Mouse (Mus musculus) MEL (cell line): ENCODE results near the gene Scnm1. TPM values are rescaled to one million over a fixed set of nuclear protein-coding genes. Genes with fewer than 3 reads are reported as not detected.

Experiments
- DNase-seq: peaks from one replicate; pipeline ENCODE4 v3.0.0; 2011; ENCODE audit warnings: low read depth, low spot score
- H3K27ac ChIP-seq: 2 replicates; pipeline ENCODE4 v1.5.1; 2012; ENCODE audit warnings: low read depth, mild to moderate bottlenecking, control low read depth, low read length, moderate library complexity; ENCODE audit not compliant: control insufficient read depth
- H3K27me3 ChIP-seq, 2 experiments: fragments of 150-350 bp in 1 of 2; sonication (generic) in 1 of 2; 2 replicates each; pipeline ENCODE4 v1.6.1; 2012; ENCODE audit warnings: low read length in 2 of 2, mild to moderate bottlenecking in 2 of 2, improper control_type of control experiment in 1 of 2, moderate library complexity in 1 of 2; ENCODE audit not compliant: insufficient read depth in 2 of 2, control insufficient read depth in 1 of 2
- H3K36me3 ChIP-seq, 2 experiments: 2 replicates each; pipeline ENCODE4 v1.6.1; 2012 to 2014; ENCODE audit warnings: low read length in 2 of 2, improper control_type of control experiment in 1 of 2, inconsistent platforms in 1 of 2, mild to moderate bottlenecking in 1 of 2; ENCODE audit not compliant: insufficient read depth in 2 of 2, control insufficient read depth in 1 of 2
- H3K4me1 ChIP-seq, 2 experiments: fragments of 150-350 bp in 1 of 2; sonication (generic) in 1 of 2; 2 replicates each; pipeline ENCODE4 v1.6.1; 2012; ENCODE audit warnings: low read length in 2 of 2, improper control_type of control experiment in 1 of 2, mild to moderate bottlenecking in 1 of 2; ENCODE audit not compliant: insufficient read depth in 2 of 2, control insufficient read depth in 1 of 2
- H3K4me3 ChIP-seq, 2 experiments: fragments of 150-350 bp in 1 of 2; sonication (generic) in 1 of 2; 2 replicates each; pipeline ENCODE4 v1.5.1; 2012; ENCODE audit warnings: low read depth in 2 of 2, low read length in 2 of 2, mild to moderate bottlenecking in 2 of 2, moderate library complexity in 2 of 2, control low read depth in 1 of 2, improper control_type of control experiment in 1 of 2; ENCODE audit not compliant: control insufficient read depth in 1 of 2, insufficient read depth in 1 of 2
- H3K79me2 ChIP-seq: 2 replicates; pipeline ENCODE4 v1.6.1; 2012; ENCODE audit warnings: mild to moderate bottlenecking, low read length, moderate library complexity; ENCODE audit not compliant: control insufficient read depth, poor library complexity, insufficient read depth
- H3K9ac ChIP-seq: 2 replicates; pipeline ENCODE4 v1.6.1; 2012; ENCODE audit warnings: low read depth, mild to moderate bottlenecking, control low read depth, low read length, moderate library complexity; ENCODE audit not compliant: control insufficient read depth, poor library complexity, severe bottlenecking
- H3K9me3 ChIP-seq: fragments of 150-350 bp; sonication (generic); replicated peaks from 2 replicates; pipeline ENCODE4 v1.6.1; 2012; ENCODE audit warnings: mild to moderate bottlenecking, low read length, improper control_type of control experiment, moderate library complexity; ENCODE audit not compliant: insufficient read depth
- CHD1 ChIP-seq: IDR thresholded peaks from 2 replicates; pipeline ENCODE4 v1.6.1; 2012; ENCODE audit warnings: low read depth, mild to moderate bottlenecking, inconsistent platforms, low read length, improper control_type of control experiment
- E2F4 ChIP-seq: IDR thresholded peaks from 2 replicates; pipeline ENCODE4 v1.6.1; 2011; ENCODE audit warnings: low read depth, low read length, improper control_type of control experiment, borderline replicate concordance
- ETS1 ChIP-seq: IDR thresholded peaks from 2 replicates; pipeline ENCODE4 v1.6.1; 2012; ENCODE audit warnings: low read depth, mild to moderate bottlenecking, inconsistent platforms, low read length, improper control_type of control experiment, moderate library complexity
- GABPA ChIP-seq: IDR thresholded peaks from 2 replicates; pipeline ENCODE4 v1.6.1; 2012; ENCODE audit warnings: low read depth, mild to moderate bottlenecking, inconsistent platforms, low read length, improper control_type of control experiment, moderate library complexity
- GATA1 ChIP-seq: IDR thresholded peaks from 2 replicates; pipeline ENCODE4 v1.6.1; 2011; ENCODE audit warnings: low read depth, low read length, improper control_type of control experiment
- HCFC1 ChIP-seq: IDR thresholded peaks from 2 replicates; pipeline ENCODE4 v1.6.1; 2012; ENCODE audit warnings: low read depth, mild to moderate bottlenecking, inconsistent platforms, low read length, improper control_type of control experiment, moderate library complexity
- MAX ChIP-seq: IDR thresholded peaks from 2 replicates; pipeline ENCODE4 v1.6.1; 2011; ENCODE audit warnings: low read length, improper control_type of control experiment
- MAZ ChIP-seq: IDR thresholded peaks from 2 replicates; pipeline ENCODE4 v1.6.1; 2012; ENCODE audit warnings: low read depth, mild to moderate bottlenecking, inconsistent platforms, low read length, improper control_type of control experiment
- MEF2A ChIP-seq: IDR thresholded peaks from 2 replicates; pipeline ENCODE4 v1.6.1; 2014; ENCODE audit warnings: low read depth, mild to moderate bottlenecking, inconsistent platforms, low read length, improper control_type of control experiment; ENCODE audit not compliant: poor library complexity, insufficient replicate concordance, severe bottlenecking; ENCODE audit errors: extremely low read depth
- MYB ChIP-seq: IDR thresholded peaks from 2 replicates; pipeline ENCODE4 v1.6.1; 2011; ENCODE audit warnings: mild to moderate bottlenecking, low read depth, low read length, improper control_type of control experiment
- MYC ChIP-seq: IDR thresholded peaks from 2 replicates; pipeline ENCODE4 v1.6.1; 2011; ENCODE audit warnings: low read depth, mild to moderate bottlenecking, low read length, improper control_type of control experiment, moderate library complexity
- NRF1 ChIP-seq: IDR thresholded peaks from 2 replicates; pipeline ENCODE4 v1.6.1; 2014; ENCODE audit warnings: low read depth, mild to moderate bottlenecking, inconsistent platforms, low read length, improper control_type of control experiment, moderate library complexity; ENCODE audit not compliant: poor library complexity, insufficient read depth, severe bottlenecking
- POLR2A ChIP-seq, 2 experiments: IDR thresholded peaks; 2 replicates each; pipeline ENCODE4 v1.6.1; 2011 to 2012; ENCODE audit warnings: low read length in 2 of 2, mild to moderate bottlenecking in 2 of 2, control low read depth in 1 of 2, improper control_type of control experiment in 1 of 2, low read depth in 1 of 2, moderate library complexity in 1 of 2; ENCODE audit not compliant: control insufficient read depth in 1 of 2, insufficient read depth in 1 of 2, poor library complexity in 1 of 2
- POLR2AphosphoS2 ChIP-seq: IDR thresholded peaks from 2 replicates; pipeline ENCODE4 v1.6.1; 2011; ENCODE audit warnings: low read length, improper control_type of control experiment
- RAD21 ChIP-seq: IDR thresholded peaks from 2 replicates; pipeline ENCODE4 v1.6.1; 2011; ENCODE audit warnings: mild to moderate bottlenecking, low read depth, low read length, improper control_type of control experiment
- RCOR1 ChIP-seq: IDR thresholded peaks from 2 replicates; pipeline ENCODE4 v1.6.1; 2012; ENCODE audit warnings: low read depth, mild to moderate bottlenecking, inconsistent platforms, low read length, improper control_type of control experiment
- SIN3A ChIP-seq: IDR thresholded peaks from 2 replicates; pipeline ENCODE4 v1.6.1; 2012; ENCODE audit warnings: low read length, improper control_type of control experiment, inconsistent platforms
- TBP ChIP-seq: IDR thresholded peaks from 2 replicates; pipeline ENCODE4 v1.8.0; 2011; ENCODE audit warnings: low read depth, low read length, improper control_type of control experiment
- USF1 ChIP-seq: IDR thresholded peaks from 2 replicates; pipeline ENCODE4 v1.6.1; 2014; ENCODE audit warnings: low read depth, mild to moderate bottlenecking, inconsistent platforms, low read length, improper control_type of control experiment, moderate library complexity
- USF2 ChIP-seq, 2 experiments: IDR thresholded peaks; 2 replicates each; pipeline ENCODE4 v1.6.1; 2011 to 2012; ENCODE audit warnings: improper control_type of control experiment in 2 of 2, low read length in 2 of 2, borderline replicate concordance in 1 of 2, inconsistent platforms in 1 of 2, low read depth in 1 of 2, mild to moderate bottlenecking in 1 of 2; ENCODE audit not compliant: insufficient read depth in 1 of 2
- ZC3H11A ChIP-seq: IDR thresholded peaks from 2 replicates; pipeline ENCODE4 v1.6.1; 2012; ENCODE audit warnings: low read depth, mild to moderate bottlenecking, inconsistent platforms, low read length, improper control_type of control experiment
- ZKSCAN1 ChIP-seq: IDR thresholded peaks from 2 replicates; pipeline ENCODE4 v1.6.1; 2012; ENCODE audit warnings: low read depth, mild to moderate bottlenecking, inconsistent platforms, low read length, improper control_type of control experiment, moderate library complexity
- polyA plus RNA-seq, 2 experiments: library from polyadenylated mRNA; stranded (reverse) in 1 of 2; unstranded in 1 of 2; fragments of >175 nt in 1 of 2; fragments of >200 nt in 1 of 2; gene quantifications; 2 replicates each; pipeline versions ENCODE4 v1.2.1 to v1.2.4; 2012; ENCODE audit warnings: low replicate concordance in 2 of 2, low read depth in 1 of 2; ENCODE audit not compliant: insufficient read length in 2 of 2, insufficient read depth in 1 of 2, missing spikeins in 1 of 2
- total RNA-seq: library from RNA; depleted of rRNA; stranded (reverse); fragments of 300-350 nt; gene quantifications from 2 replicates; pipeline ENCODE4 v1.2.3, GENCODE M21; 2012

The Scnm1 gene
- total and polyA plus RNA-seq, 3 experiments = 93.1 to 104 TPM; not detected in 1

DNA sequence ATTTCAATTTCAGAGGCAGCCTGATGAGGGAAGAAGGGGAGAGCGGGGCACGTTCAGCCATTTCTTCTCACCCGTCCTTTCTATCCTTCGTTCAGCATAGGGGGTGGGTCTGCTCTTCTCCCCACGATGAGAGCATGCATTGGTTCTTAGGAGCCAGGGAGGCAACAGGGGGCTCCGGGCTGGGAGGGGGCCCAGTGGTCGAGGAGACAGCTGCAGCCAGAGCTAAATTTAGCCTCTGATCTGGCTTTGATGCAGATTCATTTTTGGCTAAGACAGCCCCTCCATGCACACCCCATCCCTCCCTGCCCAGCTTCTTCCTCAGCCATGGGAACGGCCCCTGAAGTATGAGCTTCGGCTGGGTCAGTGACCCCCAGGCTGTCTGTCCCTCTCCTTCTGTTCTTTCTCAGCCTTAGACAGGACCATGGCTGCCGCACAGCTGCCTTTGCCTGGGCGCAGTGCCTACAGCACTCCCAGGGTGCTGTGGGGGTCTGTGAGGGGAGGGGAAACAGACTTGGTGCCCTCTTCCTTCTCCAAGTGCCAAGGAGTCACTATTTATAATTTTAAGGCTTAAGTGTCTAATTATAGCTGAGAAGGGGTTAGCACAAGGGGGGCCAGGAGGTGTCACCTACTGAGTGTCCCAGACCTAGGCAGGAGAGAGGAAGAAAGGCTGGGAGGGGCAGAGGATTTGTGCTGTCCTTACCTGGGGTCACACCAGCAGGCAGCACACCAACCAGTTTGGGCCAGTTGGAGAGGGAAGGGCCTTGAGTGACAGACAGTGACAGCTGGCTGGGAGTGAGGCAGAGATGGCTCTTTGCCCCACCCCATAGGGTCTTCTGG is 29.8 kb upstream of the Scnm1 start:
- H3K79me2 ChIP-seq = no peaks in the 10 kb centered on the region
- peaks cover 0 to 12% of the 10 kb centered on the region in 2 experiments; a peak in 2 of 4 replicates for H3K36me3 ChIP-seq
- no peaks in the 10 kb centered on the region for H3K27me3 ChIP-seq

DNA sequence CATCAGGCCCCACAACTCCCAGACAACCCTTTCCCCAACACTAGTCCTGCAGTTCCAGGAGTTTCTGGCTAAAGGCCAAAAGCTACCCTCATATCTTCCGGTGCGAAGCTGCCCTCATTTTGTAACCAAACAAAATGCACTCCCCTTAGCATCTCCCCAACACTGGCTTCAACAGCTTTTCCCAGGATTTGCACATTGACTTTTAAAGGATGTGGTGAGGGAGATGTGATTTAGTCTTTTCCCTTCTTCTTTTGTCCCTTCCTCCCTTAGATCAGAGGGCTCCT is 28.5 kb upstream of the Scnm1 start:
- no peak for TF ChIP-seq HCFC1
- H3K27me3 ChIP-seq = no peaks in the 10 kb centered on the region; a peak in 1 of 4 replicates

More for the DNA sequence above, 29.8 kb upstream of the Scnm1 start:
- H3K4me3 ChIP-seq = no peak overlapping the region
- H3K9ac ChIP-seq = no peak overlapping the region
- peaks cover 7 to 26% of the 10 kb centered on the region in 2 experiments for H3K4me1 ChIP-seq
- no peaks in the 10 kb centered on the region for H3K9me3 ChIP-seq
- no peak for TF ChIP-seq NRF1
- no peak for TF ChIP-seq ETS1
- no peak for TF ChIP-seq HCFC1
- TF ChIP-seq E2F4 = no peak
- TF ChIP-seq SIN3A = no peak
- no peak for TF ChIP-seq USF1
- no peak for TF ChIP-seq GABPA
- no peak for TF ChIP-seq MYB
- no peak overlapping the region for H3K27ac ChIP-seq
- no peak for DNase-seq

DNA sequence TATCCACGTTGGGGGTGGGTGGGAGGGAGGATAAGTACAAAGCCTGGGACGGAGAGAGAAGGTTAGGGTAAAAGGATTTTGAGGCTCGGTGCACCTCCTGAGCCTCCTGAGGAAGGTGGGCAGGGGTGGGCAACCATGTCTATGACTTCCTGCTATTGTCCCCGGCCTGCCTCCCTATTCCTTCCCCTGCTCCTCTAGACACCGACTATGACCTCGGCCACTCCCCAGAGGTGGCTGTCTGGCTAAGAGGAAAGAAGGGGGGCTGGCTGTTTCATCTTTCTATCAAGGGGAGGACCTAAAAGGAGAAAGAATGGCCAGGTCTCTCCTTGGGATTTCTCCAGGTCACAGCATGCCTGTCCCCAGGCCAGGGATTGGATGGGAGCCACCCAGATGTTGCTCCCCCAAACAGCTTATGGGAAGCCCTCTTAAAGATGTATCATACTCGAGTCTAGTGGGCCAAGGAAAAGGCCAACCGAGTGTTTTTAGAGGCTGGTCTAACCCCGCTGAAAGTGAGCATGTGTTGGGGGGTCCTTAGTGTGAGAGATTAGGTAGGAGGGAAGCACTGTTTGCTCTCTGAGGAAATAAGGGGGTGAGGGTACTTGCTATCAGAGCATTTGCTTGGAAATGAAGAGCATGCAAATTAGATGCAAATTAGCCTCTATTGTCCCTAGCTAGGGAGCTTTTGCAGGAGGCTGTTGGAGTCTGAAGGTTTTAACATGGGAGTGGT is 28.0 kb upstream of the Scnm1 start:
- TF ChIP-seq MYC = no peak
- TF ChIP-seq ZKSCAN1 = no peak
- TF ChIP-seq RAD21 = no peak
- no peak for TF ChIP-seq HCFC1
- no peak for TF ChIP-seq ZC3H11A
- no peak for TF ChIP-seq MAX
- no peak for TF ChIP-seq MEF2A
- no peak for TF ChIP-seq USF1
- no peak for TF ChIP-seq E2F4
- no peak for TF ChIP-seq SIN3A
- TF ChIP-seq POLR2AphosphoS2 = no peak
- TF ChIP-seq RCOR1 = no peak
- no peak for TF ChIP-seq NRF1
- TF ChIP-seq GATA1 = no peak
- no peak for TF ChIP-seq MAZ
- no peak for TF ChIP-seq TBP
- TF ChIP-seq USF2 (IDR thresholded peaks at IDR 0.05; ENCODE audit: borderline replicate concordance in 1 of 2, insufficient read depth in 1 of 2, low read depth in 1 of 2, low read length in 2 of 2) = no peak
- no peak for TF ChIP-seq GABPA
- TF ChIP-seq POLR2A (IDR thresholded peaks at IDR 0.05; ENCODE audit: control insufficient read depth in 1 of 2, insufficient read depth in 1 of 2, low read depth in 1 of 2, low read length in 2 of 2, poor library complexity in 1 of 2) = no peak
- TF ChIP-seq CHD1 = no peak
- Histone ChIP-seq H3K9ac (no peak overlapping the region), H3K27ac (no peak overlapping the region), H3K27me3 (no peaks in the 10 kb centered on the region; a peak in 1 of 4 replicates), H3K4me1 (peaks cover 7 to 26% of the 10 kb centered on the region in 2 experiments), H3K79me2 (no peaks in the 10 kb centered on the region), H3K9me3 (no peaks in the 10 kb centered on the region), H3K36me3 (peaks cover 0 to 12% of the 10 kb centered on the region in 2 experiments; a peak in 2 of 4 replicates), H3K4me3 (no peak overlapping the region)
- no peak for DNase-seq

More for the DNA sequence above, 28.5 kb upstream of the Scnm1 start:
- no peak overlapping the region for H3K27ac ChIP-seq
- DNase-seq = no peak
- H3K79me2 ChIP-seq = no peaks in the 10 kb centered on the region
- no peaks in the 10 kb centered on the region for H3K9me3 ChIP-seq
- H3K4me3 ChIP-seq = no peak overlapping the region
- no peak overlapping the region for H3K9ac ChIP-seq
- H3K36me3 ChIP-seq = peaks cover 0 to 12% of the 10 kb centered on the region in 2 experiments; a peak in 2 of 4 replicates
- peaks cover 7 to 26% of the 10 kb centered on the region in 2 experiments for H3K4me1 ChIP-seq
